Mouse (Mus musculus): ENCODE measurements at regions not wholly inside any gene's neighbourhood (a gene's known extent, or its start where the extent isn't known, plus 50 kb on each side); places are given as distances from the start of the nearest gene placed in this dataset.

- Histone ChIP-seq H3K27ac (no peak overlapping the region), H3K4me1 (replicated peaks; ENCODE audit: control insufficient read depth in 2 of 2, insufficient read depth in 2 of 2, low read length in 1 of 2) (no peaks in the 10 kb centered on the region), H3K4me3 (ENCODE audit: insufficient read depth in 1 of 2, low read depth in 2 of 2, low read length in 2 of 2) (no peak overlapping the region), H3K4me2 (ENCODE audit: low read depth) (no peak overlapping the region), H3K9ac (replicated peaks) (no peak overlapping the region), H3K36me3 (replicated peaks; ENCODE audit: control insufficient read depth, insufficient read depth, low read depth) (no peaks in the 10 kb centered on the region), H3K9me3 (ENCODE audit: control insufficient read depth, low read length) (no peaks in the 10 kb centered on the region), H3K27me3 (ENCODE audit: control insufficient read depth, insufficient read depth, low read length) (no peaks in the 10 kb centered on the region)
- ATAC-seq (ENCODE audit: insufficient read depth) (no peak), DNase-seq (ENCODE audit: low read depth in 3 of 3, low spot score in 3 of 3) (peak; percentile 4 to 55 (median 49))
- TF ChIP-seq CTCF (IDR thresholded peaks at IDR 0.05; ENCODE audit: low read depth) (no peak), EP300 (IDR thresholded peaks at IDR 0.05; ENCODE audit: low read depth) (no peak)
- WGBS (ENCODE audit: insufficient replicate concordance), result 18% methylated on average over 19 of the region's 19 CpGs
Measured at GRCm38 (mm10) chr4:46276851-46277581, 66.4 kb upstream of the Foxe1 start.

- Histone ChIP-seq H3K27me3 (ENCODE audit: control insufficient read depth, insufficient read depth, low read length) (no peaks in the 10 kb centered on the region), H3K4me2 (ENCODE audit: low read depth) (no peak overlapping the region), H3K4me3 (ENCODE audit: insufficient read depth in 1 of 2, low read depth in 2 of 2, low read length in 2 of 2) (no peak overlapping the region), H3K27ac (no peak overlapping the region), H3K9ac (replicated peaks) (no peak overlapping the region), H3K36me3 (replicated peaks; ENCODE audit: control insufficient read depth, insufficient read depth, low read depth) (no peaks in the 10 kb centered on the region), H3K9me3 (ENCODE audit: control insufficient read depth, low read length) (no peaks in the 10 kb centered on the region), H3K4me1 (replicated peaks; ENCODE audit: control insufficient read depth in 2 of 2, insufficient read depth in 2 of 2, low read length in 1 of 2) (no peaks in the 10 kb centered on the region)
- WGBS (ENCODE audit: insufficient replicate concordance), result 59% methylated on average over 9 of the region's 9 CpGs
- no peak for TF ChIP-seq EP300 (IDR thresholded peaks at IDR 0.05; ENCODE audit: low read depth)
- no peak for TF ChIP-seq CTCF (IDR thresholded peaks at IDR 0.05; ENCODE audit: low read depth)
- ATAC-seq (ENCODE audit: insufficient read depth) (no peak), DNase-seq (ENCODE audit: low read depth in 3 of 3, low spot score in 3 of 3) (no peak)
Measured at GRCm38 (mm10) chr4:46286955-46287354, 56.5 kb upstream of the Foxe1 start.

- Histone ChIP-seq H3K9me3 (ENCODE audit: control insufficient read depth, low read length) (no peaks in the 10 kb centered on the region), H3K36me3 (replicated peaks; ENCODE audit: control insufficient read depth, insufficient read depth, low read depth) (no peaks in the 10 kb centered on the region), H3K4me3 (ENCODE audit: insufficient read depth in 1 of 2, low read depth in 2 of 2, low read length in 2 of 2) (no peak overlapping the region), H3K27me3 (ENCODE audit: control insufficient read depth, insufficient read depth, low read length) (no peaks in the 10 kb centered on the region), H3K9ac (replicated peaks) (no peak overlapping the region), H3K27ac (no peak overlapping the region), H3K4me2 (ENCODE audit: low read depth) (no peak overlapping the region), H3K4me1 (replicated peaks; ENCODE audit: control insufficient read depth in 2 of 2, insufficient read depth in 2 of 2, low read length in 1 of 2) (no peaks in the 10 kb centered on the region)
- no peak for ATAC-seq (ENCODE audit: insufficient read depth)
- WGBS (ENCODE audit: insufficient replicate concordance), result 21% methylated on average over 10 of the region's 10 CpGs
- no peak for DNase-seq (ENCODE audit: low read depth in 3 of 3, low spot score in 3 of 3)
- TF ChIP-seq CTCF (IDR thresholded peaks at IDR 0.05; ENCODE audit: low read depth) (no peak), EP300 (IDR thresholded peaks at IDR 0.05; ENCODE audit: low read depth) (no peak)
Measured at GRCm38 (mm10) chr4:46291620-46292254, 51.7 kb upstream of the Foxe1 start.

Measured in liver, embryonic 14.5 days (tissue).